Mouse (Mus musculus): ENCODE data around the gene Atp10b.
"Not testable (repeated sequence)": the region's sequence is repeated elsewhere in the genome, so short reads cannot be mapped to it uniquely, and the experiment has no call there.

GRCm38 (mm10) chr11:43126573-43126972, 23.1 kb upstream of the Atp10b start:
- TF ChIP-seq CTCF, EP300 (IDR thresholded peaks at IDR 0.05; ENCODE audit: low read depth): not testable (repeated sequence)
